In the genomic region with DNA sequence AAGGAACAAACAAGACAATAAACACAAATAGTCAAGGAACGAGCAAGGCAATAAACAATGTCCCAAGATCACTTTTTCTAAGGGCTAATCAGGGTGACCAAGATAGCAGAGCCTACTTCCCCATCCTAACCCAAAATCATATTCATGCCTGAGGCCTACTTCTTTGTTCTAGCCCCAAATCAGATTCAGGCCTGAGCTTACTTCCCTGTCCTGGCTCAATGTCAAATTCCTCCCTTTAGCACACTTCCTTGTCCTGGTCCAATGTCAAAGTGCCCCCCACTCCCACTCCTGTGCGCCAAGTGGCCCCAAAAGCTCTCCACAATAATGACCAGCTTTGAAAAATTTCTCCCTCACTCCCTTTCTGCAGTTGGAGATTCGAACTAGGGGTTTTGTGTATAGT, we compare ENCODE assay signal across 24 mouse cellular contexts. TPM values are rescaled to one million over a fixed set of nuclear protein-coding genes. Genes with fewer than 3 reads are reported as not detected.
"Had no signal": no experiment of that assay in that cellular context is flagged by ENCODE, and none has a peak within 500 bp of the region (broad histone marks: within the 10 kb centered on the region; RNA-seq: fewer than 3 reads in every experiment).

No protein-coding gene starts in this region.

- H3K36me3 ChIP-seq: midbrain, embryonic 15.5 days; neural tube, embryonic 12.5 days; neural tube, embryonic 15.5 days had no signal

- DNase-seq: kidney, postnatal 14 days; kidney, postnatal 4 days; layer of hippocampus, adult 9-11 months; liver, postnatal 0 days; lung, embryonic 14.5 days; right cerebral cortex, adult 18-20 months; right cerebral cortex, postnatal 14 days; right cerebral cortex, postnatal 4 days; thymus, adult 2 months; thymus, postnatal 14 days; thymus, postnatal 4 days had no signal

- H3K9ac ChIP-seq: limb, embryonic 13.5 days; liver, embryonic 14.5 days; liver, postnatal 0 days; lung, embryonic 14.5 days; midbrain, embryonic 12.5 days; midbrain, embryonic 15.5 days; neural tube, embryonic 12.5 days; neural tube, embryonic 15.5 days had no signal

- H3K4me3 ChIP-seq: layer of hippocampus, adult 2 months; limb, embryonic 10.5 days; limb, embryonic 13.5 days; midbrain, embryonic 12.5 days; midbrain, embryonic 15.5 days; neural tube, embryonic 12.5 days; neural tube, embryonic 15.5 days had no signal

- H3K4me2 ChIP-seq: limb, embryonic 13.5 days; liver, embryonic 11.5 days; lung, embryonic 14.5 days; midbrain, embryonic 12.5 days; midbrain, embryonic 15.5 days; neural tube, embryonic 12.5 days; neural tube, embryonic 15.5 days had no signal

- H3K27me3 ChIP-seq: limb, embryonic 13.5 days; midbrain, embryonic 12.5 days; midbrain, embryonic 15.5 days; neural tube, embryonic 12.5 days; neural tube, embryonic 15.5 days had no signal

- H3K27ac ChIP-seq: layer of hippocampus, adult 2 months; limb, embryonic 10.5 days; limb, embryonic 13.5 days; liver, embryonic 14.5 days; macrophage; midbrain, embryonic 12.5 days; midbrain, embryonic 15.5 days; neural tube, embryonic 12.5 days; neural tube, embryonic 15.5 days; stomach, postnatal 0 days had no signal

- H3K9me3 ChIP-seq: limb, embryonic 10.5 days; limb, embryonic 13.5 days; midbrain, embryonic 12.5 days; midbrain, embryonic 15.5 days; neural tube, embryonic 12.5 days; neural tube, embryonic 15.5 days had no signal

- ATAC-seq: liver, postnatal 0 days; lung, postnatal 0 days; midbrain, embryonic 15.5 days had no signal

RNA-seq across cellular contexts. Expression of a gene that starts 3.5 kb away (rescaled TPM):
- total RNA-seq: megakaryocyte, adult 5-6 weeks had no signal

RNA-seq across cellular contexts. Expression of a gene that starts 26.9 kb away (rescaled TPM):
- total RNA-seq: megakaryocyte, adult 5-6 weeks had no signal
- polyA plus RNA-seq: liver, postnatal 0 days; macrophage had no signal
